Mouse (Mus musculus): ENCODE data around the gene Ndufaf7. TPM values are rescaled to one million over a fixed set of nuclear protein-coding genes. Genes with fewer than 3 reads are reported as not detected.

Ndufaf7 gene
- polyA plus RNA-seq (2012; rRNA removed), result 29.0 and 30.0 TPM in 2 replicates

- DNase-seq (ENCODE audit: low read depth), result peak; percentile 99
- TF ChIP-seq CTCF (IDR thresholded peaks at IDR 0.05; ENCODE audit: borderline replicate concordance, extremely low read depth, insufficient read depth, insufficient read length) (no peak), POLR2A (IDR thresholded peaks at IDR 0.05; ENCODE audit: borderline replicate concordance, extremely low read depth, insufficient read depth, insufficient read length, poor library complexity, severe bottlenecking) (peak; percentile 41; the same call in 1 of the 2 replicates)
Measured at GRCm38 (mm10) chr17:78936466-78937228, at the start of gene Ndufaf7, which contains the start of gene Cebpz. Ndufaf7 (plus strand) TSS chr17:78937136. Cebpz (minus strand) TSS chr17:78937066.

DNA sequence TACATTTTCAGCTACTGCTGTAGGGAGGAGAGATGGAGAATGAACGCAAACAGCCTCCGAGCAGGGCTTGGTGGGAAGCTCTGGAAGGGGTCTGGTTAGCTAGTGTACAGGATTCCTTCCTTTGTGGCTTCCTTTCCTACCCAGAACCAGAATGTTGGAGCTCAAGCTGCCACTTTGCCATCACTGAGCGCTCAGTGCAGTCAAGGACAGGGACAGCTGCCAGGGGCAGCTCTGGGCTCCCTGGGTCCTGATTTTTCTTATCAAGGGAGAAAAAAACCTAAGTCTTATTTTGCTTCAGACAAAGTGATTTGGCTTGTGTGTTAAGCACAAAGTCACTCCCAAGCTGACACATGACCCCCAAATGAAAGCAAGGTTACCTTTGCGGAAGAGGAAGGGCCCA is 48.4 kb upstream of the Ndufaf7 start:
- TF ChIP-seq CTCF (IDR thresholded peaks at IDR 0.05; ENCODE audit: borderline replicate concordance, extremely low read depth, insufficient read depth, insufficient read length) (no peak), POLR2A (IDR thresholded peaks at IDR 0.05; ENCODE audit: borderline replicate concordance, extremely low read depth, insufficient read depth, insufficient read length, poor library complexity, severe bottlenecking) (no peak)
- DNase-seq (ENCODE audit: low read depth), result no peak

- peak; percentile 48 for DNase-seq (ENCODE audit: low read depth)
- TF ChIP-seq CTCF (IDR thresholded peaks at IDR 0.05; ENCODE audit: borderline replicate concordance, extremely low read depth, insufficient read depth, insufficient read length) (no peak), POLR2A (IDR thresholded peaks at IDR 0.05; ENCODE audit: borderline replicate concordance, extremely low read depth, insufficient read depth, insufficient read length, poor library complexity, severe bottlenecking) (no peak)
Measured at GRCm38 (mm10) chr17:78889184-78889583, 47.8 kb upstream of the Ndufaf7 start.

GRCm38 (mm10) chr17:78891020-78891419 is 45.9 kb upstream of the Ndufaf7 start:
- no peak for TF ChIP-seq POLR2A (IDR thresholded peaks at IDR 0.05; ENCODE audit: borderline replicate concordance, extremely low read depth, insufficient read depth, insufficient read length, poor library complexity, severe bottlenecking)
- no peak for TF ChIP-seq CTCF (IDR thresholded peaks at IDR 0.05; ENCODE audit: borderline replicate concordance, extremely low read depth, insufficient read depth, insufficient read length)
- no peak for DNase-seq (ENCODE audit: low read depth)

DNA sequence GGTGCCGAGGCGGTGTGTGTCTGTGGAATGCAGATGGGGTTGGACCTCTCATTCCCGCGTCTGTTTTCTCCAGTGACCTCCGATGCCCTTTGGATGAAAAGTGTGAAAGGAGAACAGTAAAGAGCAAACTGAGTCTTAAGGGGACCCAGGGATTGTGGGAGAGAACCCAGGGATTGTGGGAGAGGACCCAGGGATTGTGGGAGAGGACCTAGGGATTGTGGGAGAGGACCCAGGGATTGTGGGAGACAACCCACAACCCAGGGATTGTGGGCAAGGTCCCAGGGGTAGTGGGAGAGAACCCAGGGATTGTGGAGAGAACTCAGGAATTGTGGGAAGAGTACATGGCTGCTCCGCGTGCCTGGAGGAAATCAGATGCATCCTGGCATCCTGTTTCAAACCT is 41.9 kb upstream of the Ndufaf7 start:
- TF ChIP-seq CTCF (IDR thresholded peaks at IDR 0.05; ENCODE audit: borderline replicate concordance, extremely low read depth, insufficient read depth, insufficient read length) (no peak), POLR2A (IDR thresholded peaks at IDR 0.05; ENCODE audit: borderline replicate concordance, extremely low read depth, insufficient read depth, insufficient read length, poor library complexity, severe bottlenecking) (no peak)

DNA sequence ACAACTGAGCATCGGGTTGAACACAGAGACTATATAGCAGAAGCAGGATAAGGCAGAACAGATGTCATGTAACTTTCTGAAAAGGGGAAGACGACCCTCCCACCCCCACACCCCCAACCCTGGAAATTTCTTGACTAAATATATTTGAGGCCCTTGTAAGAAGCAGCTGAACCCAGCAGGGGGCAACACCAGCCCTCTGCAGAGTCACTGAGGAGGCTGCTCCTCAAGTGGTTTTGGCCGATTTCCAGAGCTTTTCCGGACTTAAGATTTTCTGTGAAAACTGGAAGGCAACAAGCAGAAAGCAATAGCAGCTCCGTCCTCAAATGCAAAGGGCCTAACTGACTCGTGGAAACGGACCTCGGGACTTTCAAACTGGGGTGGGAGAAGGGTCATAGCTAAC is 41.5 kb upstream of the Ndufaf7 start:
- TF ChIP-seq CTCF (IDR thresholded peaks at IDR 0.05; ENCODE audit: borderline replicate concordance, extremely low read depth, insufficient read depth, insufficient read length) (peak; percentile 54), POLR2A (IDR thresholded peaks at IDR 0.05; ENCODE audit: borderline replicate concordance, extremely low read depth, insufficient read depth, insufficient read length, poor library complexity, severe bottlenecking) (no peak)
- peak; percentile 89 for DNase-seq (ENCODE audit: low read depth)

More for the DNA sequence above, 41.9 kb upstream of the Ndufaf7 start:
- DNase-seq (ENCODE audit: low read depth), result no peak

DNA sequence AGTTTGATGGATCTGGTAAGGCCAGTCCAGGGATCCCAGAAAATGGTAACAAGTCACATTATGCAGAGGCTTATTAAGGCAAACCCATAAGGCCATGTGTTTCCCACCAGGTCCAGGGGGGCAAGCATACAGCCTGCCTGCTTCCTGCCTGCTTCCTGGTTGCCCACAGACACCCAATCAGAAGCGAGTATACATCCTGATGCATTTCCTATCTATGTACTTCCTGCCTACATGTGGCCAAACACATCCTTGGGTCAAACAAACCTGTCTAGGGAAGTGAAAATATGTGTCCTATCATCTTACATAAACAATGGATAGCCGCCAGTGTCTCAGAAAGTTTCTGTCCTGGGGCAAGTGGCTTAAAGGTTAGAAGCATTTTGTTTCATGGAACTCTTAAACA is 33.8 kb upstream of the Ndufaf7 start:
- TF ChIP-seq CTCF (IDR thresholded peaks at IDR 0.05; ENCODE audit: borderline replicate concordance, extremely low read depth, insufficient read depth, insufficient read length) (no peak), POLR2A (IDR thresholded peaks at IDR 0.05; ENCODE audit: borderline replicate concordance, extremely low read depth, insufficient read depth, insufficient read length, poor library complexity, severe bottlenecking) (no peak)
- no peak for DNase-seq (ENCODE audit: low read depth)

DNA sequence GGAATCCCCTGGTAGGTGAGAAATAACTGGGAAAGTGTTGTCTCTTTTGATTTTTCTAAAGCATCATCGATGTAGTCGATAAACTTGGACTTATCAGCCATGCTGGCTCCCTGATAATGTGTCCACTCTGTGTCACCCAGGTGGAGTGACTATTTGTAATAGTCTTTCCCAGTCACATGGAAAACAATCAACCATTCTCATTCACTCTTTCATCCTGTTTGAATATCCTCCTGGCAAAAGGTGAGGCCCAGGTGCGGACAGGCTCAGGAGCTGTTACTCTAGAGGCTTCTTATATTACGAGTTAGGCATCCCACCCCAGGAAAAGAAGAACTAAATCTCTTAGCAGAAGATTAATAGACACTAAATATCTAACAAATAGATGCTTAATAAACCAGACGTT is 30.0 kb upstream of the Ndufaf7 start, which contains the start of gene Sult6b1:
TSS of gene Sult6b1 (minus strand) at position 101 of the 400 bp plus-strand sequence.
- no peak for TF ChIP-seq CTCF (IDR thresholded peaks at IDR 0.05; ENCODE audit: borderline replicate concordance, extremely low read depth, insufficient read depth, insufficient read length)
- no peak for TF ChIP-seq POLR2A (IDR thresholded peaks at IDR 0.05; ENCODE audit: borderline replicate concordance, extremely low read depth, insufficient read depth, insufficient read length, poor library complexity, severe bottlenecking)
- no peak for DNase-seq (ENCODE audit: low read depth)

DNA sequence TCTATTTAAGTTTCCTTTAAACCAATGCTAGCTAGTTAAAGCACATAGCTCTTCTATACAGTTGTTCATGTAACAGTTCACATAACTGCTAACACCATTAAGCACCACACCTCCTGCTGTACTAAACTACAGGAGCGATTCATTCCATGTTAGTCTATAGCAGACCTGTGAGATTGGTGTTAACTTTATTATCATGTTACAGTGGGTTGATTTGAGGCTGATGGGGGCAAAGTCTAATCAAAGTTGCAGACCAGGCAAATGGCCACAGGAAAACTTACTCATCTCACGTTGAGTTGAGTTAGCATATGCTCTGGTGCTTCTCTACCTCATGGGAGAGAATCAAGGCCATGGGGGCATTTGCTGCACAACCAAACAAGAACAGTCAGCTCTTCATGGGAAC is 27.6 kb upstream of the Ndufaf7 start:
- DNase-seq (ENCODE audit: low read depth), result no peak
- TF ChIP-seq CTCF (IDR thresholded peaks at IDR 0.05; ENCODE audit: borderline replicate concordance, extremely low read depth, insufficient read depth, insufficient read length), result no peak
- TF ChIP-seq POLR2A (IDR thresholded peaks at IDR 0.05; ENCODE audit: borderline replicate concordance, extremely low read depth, insufficient read depth, insufficient read length, poor library complexity, severe bottlenecking), result no peak

DNA sequence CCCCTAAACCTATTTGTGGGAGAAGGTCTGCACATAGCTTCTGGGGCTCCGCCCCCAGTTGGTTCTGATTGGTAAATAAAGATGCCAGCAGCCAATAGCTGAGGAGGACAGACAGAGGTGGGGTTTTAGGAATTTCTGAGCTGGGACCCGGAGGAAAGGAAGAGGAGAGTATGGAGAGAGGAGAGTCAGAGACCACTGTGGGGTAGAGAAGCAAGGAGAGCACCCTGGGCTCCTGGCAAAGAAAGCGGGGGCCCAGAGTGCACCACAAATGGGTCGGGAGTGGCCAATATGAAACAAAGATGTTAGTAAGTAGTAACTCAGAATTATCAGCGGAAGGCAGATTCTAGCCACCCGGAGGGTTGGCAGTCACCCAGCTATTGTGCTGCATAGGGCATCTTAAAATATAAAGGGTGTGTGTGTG is 24.1 kb upstream of the Ndufaf7 start:
- DNase-seq (ENCODE audit: low read depth), result peak; percentile 80
- TF ChIP-seq POLR2A (IDR thresholded peaks at IDR 0.05; ENCODE audit: borderline replicate concordance, extremely low read depth, insufficient read depth, insufficient read length, poor library complexity, severe bottlenecking), result no peak
- TF ChIP-seq CTCF (IDR thresholded peaks at IDR 0.05; ENCODE audit: borderline replicate concordance, extremely low read depth, insufficient read depth, insufficient read length), result no peak

DNA sequence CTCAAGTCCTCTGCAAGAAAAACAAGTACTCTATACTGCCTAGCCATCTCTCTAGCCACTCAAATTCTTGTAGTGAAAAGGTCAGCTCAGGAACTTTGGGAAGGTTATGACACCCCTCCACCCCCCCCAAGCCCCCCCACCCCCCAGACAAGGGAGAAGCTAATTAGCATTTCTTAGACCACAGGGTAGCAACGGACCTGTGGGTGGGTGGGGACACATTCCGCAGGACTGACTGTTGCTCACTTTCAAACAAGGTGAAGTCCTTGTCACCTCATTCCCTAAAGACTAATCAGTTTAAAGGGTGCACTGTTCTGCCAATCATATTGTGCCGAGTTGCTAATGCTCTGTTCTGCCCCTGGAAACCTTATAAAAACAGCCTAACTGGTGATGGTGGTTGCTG is 23.0 kb upstream of the Ndufaf7 start:
- DNase-seq (ENCODE audit: low read depth), result no peak
- no peak for TF ChIP-seq POLR2A (IDR thresholded peaks at IDR 0.05; ENCODE audit: borderline replicate concordance, extremely low read depth, insufficient read depth, insufficient read length, poor library complexity, severe bottlenecking)
- no peak for TF ChIP-seq CTCF (IDR thresholded peaks at IDR 0.05; ENCODE audit: borderline replicate concordance, extremely low read depth, insufficient read depth, insufficient read length)

DNA sequence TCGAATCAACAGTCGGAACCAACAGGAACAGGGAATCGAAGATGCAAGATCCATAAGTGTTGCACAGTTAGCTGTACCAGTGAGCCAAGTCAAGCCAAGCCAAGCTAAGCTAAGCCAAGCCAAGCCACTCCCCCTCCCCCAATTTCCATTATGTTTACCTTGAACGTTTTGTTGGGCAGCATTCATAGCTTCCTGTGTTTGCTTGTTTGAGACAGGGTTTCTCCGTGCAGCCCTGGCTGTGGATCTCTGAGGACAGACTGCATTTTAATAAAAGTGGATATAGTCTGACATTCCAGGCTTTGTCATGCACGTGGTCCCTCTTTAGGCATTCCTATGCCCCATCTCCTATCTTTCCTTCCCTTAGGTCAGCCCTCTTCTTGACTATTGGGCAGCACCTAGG is 21.2 kb upstream of the Ndufaf7 start:
- DNase-seq (ENCODE audit: low read depth), result peak; percentile 38
- TF ChIP-seq CTCF (IDR thresholded peaks at IDR 0.05; ENCODE audit: borderline replicate concordance, extremely low read depth, insufficient read depth, insufficient read length), result no peak
- no peak for TF ChIP-seq POLR2A (IDR thresholded peaks at IDR 0.05; ENCODE audit: borderline replicate concordance, extremely low read depth, insufficient read depth, insufficient read length, poor library complexity, severe bottlenecking)

Data from brain, embryonic 14.5 days (tissue).